Mouse (Mus musculus) limb, embryonic 14.5 days (tissue): ENCODE measurements around the gene Gm3055. TPM values are rescaled to one million over a fixed set of nuclear protein-coding genes. Genes with fewer than 3 reads are reported as not detected.
"Not testable (repeated sequence)": the region's sequence is repeated elsewhere in the genome, so short reads cannot be mapped to it uniquely, and the experiment has no call there.

Source experiments
- ATAC-seq: fragments of 200-750 bp; cut with Nextera tagmentation; 2 replicates; pipeline ENCODE4 v1.8.0; 2017; ENCODE audit warnings: low read depth, moderate number of reproducible peaks, moderate TSS enrichment; ENCODE audit not compliant: low FRiP score
- DNase-seq: peaks from one replicate; pipeline ENCODE4 v3.0.0-alpha.2; 2015; ENCODE audit warnings: low spot score
- H3K27ac ChIP-seq: fragments of 300-500 bp; sonication (generic); replicated peaks from 2 replicates; pipeline ENCODE4 v1.5.1; 2014; ENCODE audit warnings: low read depth, mild to moderate bottlenecking, low read length, moderate library complexity, mixed read lengths
- H3K27me3 ChIP-seq: fragments of 300-500 bp; sonication (generic); 2 replicates; pipeline ENCODE4 v1.6.1; 2014; ENCODE audit warnings: low read length, mixed read lengths; ENCODE audit not compliant: control insufficient read depth, insufficient read depth
- H3K36me3 ChIP-seq: fragments of 300-500 bp; sonication (generic); 2 replicates; pipeline ENCODE4 v1.6.1; 2014; ENCODE audit warnings: mild to moderate bottlenecking, low read length, moderate library complexity, mixed read lengths; ENCODE audit not compliant: control insufficient read depth, insufficient read depth
- H3K4me1 ChIP-seq: fragments of 300-500 bp; sonication (generic); 2 replicates; pipeline ENCODE4 v1.6.1; 2014; ENCODE audit warnings: antibody characterized with exemption, low read length, mixed read lengths; ENCODE audit not compliant: control insufficient read depth, insufficient read depth
- H3K4me2 ChIP-seq: fragments of 300-500 bp; sonication (generic); replicated peaks from 2 replicates; pipeline ENCODE4 v1.6.1; 2014; ENCODE audit warnings: low read depth, mild to moderate bottlenecking, low read length, moderate library complexity; ENCODE audit not compliant: severe bottlenecking
- H3K4me3 ChIP-seq: fragments of 300-500 bp; sonication (generic); replicated peaks from 2 replicates; pipeline ENCODE4 v1.5.1; 2014; ENCODE audit warnings: low read length
- H3K9ac ChIP-seq: fragments of 300-500 bp; sonication (generic); 2 replicates; pipeline ENCODE4 v1.6.1; 2014; ENCODE audit warnings: mild to moderate bottlenecking, low read depth, low read length, moderate library complexity; ENCODE audit not compliant: severe bottlenecking
- H3K9me3 ChIP-seq: fragments of 300-500 bp; sonication (generic); 2 replicates; pipeline ENCODE4 v1.6.1; 2016; ENCODE audit warnings: low read length; ENCODE audit not compliant: control insufficient read depth
- WGBS: fragments of 180-500 bp; shearing (Covaris S2); extraction: QIAGEN DNeasy Blood & Tissue Kit; methylation state at CpG from one replicate; pipeline ENCODE4 v1.1.7; 2014; 5-methylcytosine and 5-hydroxymethylcytosine counted together
- polyA plus RNA-seq, 2 experiments: library from polyadenylated mRNA; depleted of rRNA in 1 of 2; stranded (reverse) in 1 of 2; unstranded in 1 of 2; fragments of >200 nt; fragmentation: Nextera tagmentation in 1 of 2; extraction: Ambion mirVana in 1 of 2; gene quantifications; 2 replicates each; pipeline versions ENCODE4 v1.2.1 to v1.2.3; 2012 to 2014

Gene Gm3055
- polyA plus RNA-seq (2012; rRNA removed) (3.9 and 6.2 TPM in 2 replicates), polyA plus RNA-seq (2014; fragmentation: Nextera tagmentation; extraction: Ambion mirVana) (10.9 and 12.5 TPM in 2 replicates)

DNA sequence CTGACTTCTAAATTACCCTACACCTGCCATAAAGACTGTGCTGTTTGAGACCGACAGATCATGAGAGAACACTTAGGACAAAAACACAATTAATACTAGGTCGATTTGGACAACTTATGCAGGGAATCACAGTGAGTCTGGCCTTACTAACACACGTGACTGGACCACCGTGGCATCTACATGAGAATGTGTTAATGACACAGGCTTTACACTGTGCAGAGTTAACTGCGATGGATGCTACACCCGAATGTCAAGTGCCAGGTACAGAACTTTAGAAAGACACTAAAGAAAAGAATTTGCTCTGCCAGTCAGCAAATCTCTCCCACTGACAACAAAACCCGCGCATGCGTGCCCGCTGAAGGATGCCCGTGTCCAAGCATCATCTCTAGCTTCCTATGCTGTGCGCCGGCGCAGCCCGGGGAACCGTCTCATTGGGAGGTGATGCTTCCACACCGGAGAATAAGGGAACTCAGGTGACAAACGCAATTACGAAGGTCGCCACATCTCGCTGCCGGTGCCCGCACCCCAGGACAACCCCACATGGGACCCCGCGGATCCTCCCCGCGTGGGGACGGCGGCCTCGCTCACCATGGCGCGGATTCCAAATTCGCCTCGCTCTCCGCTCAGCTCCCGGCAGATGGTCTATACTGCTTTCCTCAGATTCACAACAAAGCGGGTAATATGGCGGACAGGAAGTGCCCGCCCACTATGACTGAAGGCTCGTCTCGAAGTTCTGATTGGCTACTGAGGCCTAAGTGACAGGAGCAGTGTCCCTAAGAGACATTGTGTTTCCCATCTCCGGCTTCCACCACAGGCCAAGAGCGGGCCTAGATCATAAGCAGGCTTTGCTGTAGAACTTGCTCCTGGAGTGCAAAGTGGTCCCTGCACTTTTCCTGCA is at the start of gene Gm3055:
TSS of gene Gm3055 (minus strand) at position 656 of the 898 bp plus-strand sequence.
- WGBS: no CpG with 5 or more reads among the region's 43 CpGs
- H3K4me1 ChIP-seq, H3K9ac ChIP-seq, H3K27ac ChIP-seq, DNase-seq, H3K9me3 ChIP-seq, H3K4me3 ChIP-seq, H3K27me3 ChIP-seq, H3K36me3 ChIP-seq, H3K4me2 ChIP-seq: not testable (repeated sequence)
- peak; percentile 97 for ATAC-seq

DNA sequence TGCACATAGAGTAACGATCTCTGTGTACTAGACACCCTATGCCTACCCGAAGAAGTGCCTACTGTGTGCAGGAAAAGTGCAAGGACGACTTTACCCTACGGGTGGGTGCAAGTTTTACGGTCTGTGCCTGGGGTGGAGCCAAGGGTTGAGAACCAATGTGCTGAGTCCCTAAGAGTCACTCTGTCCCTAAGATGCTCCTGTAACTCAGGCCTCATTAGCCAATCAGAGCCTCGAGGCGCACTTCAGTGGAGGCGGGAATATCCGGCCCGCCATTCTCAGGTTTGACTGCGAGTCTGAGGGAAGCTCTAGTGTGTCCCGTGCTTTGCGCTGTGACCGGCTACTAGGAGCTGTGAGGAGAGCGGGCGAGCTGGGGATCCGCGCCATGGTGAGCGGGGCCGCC is 40.9 kb upstream of the Gm3055 start, which contains the start of gene Gm4767:
TSS of gene Gm4767 (plus strand) at position 288 of the 400 bp plus-strand sequence.
- H3K4me3 ChIP-seq, H3K27ac ChIP-seq, H3K9ac ChIP-seq, H3K9me3 ChIP-seq, H3K27me3 ChIP-seq, H3K4me2 ChIP-seq, ATAC-seq, H3K4me1 ChIP-seq, H3K36me3 ChIP-seq: not testable (repeated sequence)
- DNase-seq: peak; percentile 1
- WGBS: 26% methylated on average over 9 of the region's 20 CpGs

DNA sequence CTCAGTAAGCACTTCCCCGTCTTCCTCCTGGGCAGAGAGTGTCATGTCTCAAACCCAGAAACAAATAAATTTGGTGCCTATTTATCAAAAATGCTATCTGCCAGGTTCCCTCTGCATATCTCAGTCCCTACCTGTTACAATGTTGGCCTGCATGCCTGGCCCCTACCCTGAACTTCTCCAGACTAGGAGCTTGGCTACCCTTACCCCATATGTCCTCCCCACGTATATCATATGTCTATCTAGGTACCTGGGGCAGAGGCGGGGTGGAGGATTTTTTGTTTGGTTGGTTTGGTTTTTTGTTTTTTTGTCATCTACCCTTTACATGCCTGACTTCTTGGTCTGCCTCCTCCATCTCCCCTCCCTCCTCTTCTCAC is 430 bp upstream of the Gm3055 start:
- ATAC-seq: peak; percentile 14
- not testable (repeated sequence) for H3K4me1 ChIP-seq, H3K27ac ChIP-seq, H3K27me3 ChIP-seq, DNase-seq, H3K36me3 ChIP-seq, H3K9ac ChIP-seq, H3K4me2 ChIP-seq, H3K4me3 ChIP-seq, H3K9me3 ChIP-seq
- WGBS: no CpG with 5 or more reads among the region's 3 CpGs

DNA sequence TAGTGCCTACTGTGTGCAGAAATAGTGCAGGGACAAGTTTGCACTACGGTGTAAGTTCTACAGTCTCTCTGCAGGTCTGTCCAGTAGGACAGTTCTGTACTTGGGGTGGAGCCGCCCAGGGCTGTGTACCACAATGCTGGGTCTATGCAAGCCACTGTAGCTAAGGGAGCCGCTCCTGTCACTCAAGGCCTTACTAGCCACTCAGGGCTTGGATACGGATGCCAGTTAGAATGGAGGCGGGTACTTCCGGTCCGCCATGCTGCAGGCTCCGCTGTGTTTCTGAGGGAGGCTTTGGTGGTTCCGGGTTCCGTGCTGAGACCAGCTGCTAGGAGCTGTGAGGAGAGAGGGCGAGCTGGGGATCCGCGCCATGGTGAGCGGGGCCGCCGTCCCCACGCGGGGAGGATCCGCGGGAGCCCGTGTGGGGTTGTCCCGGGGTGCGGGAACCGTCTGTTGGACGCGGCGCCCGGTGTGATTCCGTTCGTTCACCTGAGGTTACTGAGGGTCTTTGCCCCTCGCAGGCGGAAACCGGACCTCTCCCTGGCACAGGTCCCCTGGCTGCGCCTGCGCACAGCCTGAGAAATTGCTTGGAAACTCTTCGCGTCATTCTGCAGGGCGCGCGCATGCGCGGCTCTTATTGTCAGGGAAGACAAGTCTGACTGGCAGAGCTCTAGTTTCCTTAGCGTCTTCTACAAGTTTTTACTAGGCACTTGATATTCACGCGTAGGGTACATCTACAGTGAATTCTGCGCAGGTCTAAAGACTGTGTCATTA is 66.2 kb downstream of the Gm3055 start, which contains the start of gene Zfp433:
TSS of gene Zfp433 (plus strand) at position 295 of the 771 bp plus-strand sequence.
- H3K36me3 ChIP-seq, DNase-seq, H3K4me2 ChIP-seq, H3K4me3 ChIP-seq, H3K9me3 ChIP-seq, H3K4me1 ChIP-seq, H3K9ac ChIP-seq, H3K27me3 ChIP-seq, H3K27ac ChIP-seq: not testable (repeated sequence)
- WGBS: no CpG with 5 or more reads among the region's 46 CpGs
- peak; percentile 99 for ATAC-seq

Other genes with a start within 250 kb of the Gm3055 start
- gene Gna15, start 246.9 kb downstream of the Gm3055 start, polyA plus RNA-seq (2012; rRNA removed): 3.7 and 3.8 TPM in 2 replicates
- 3.4 and 3.8 TPM in 2 replicates for gene Gna15, start 246.9 kb downstream of the Gm3055 start, polyA plus RNA-seq (2014; fragmentation: Nextera tagmentation; extraction: Ambion mirVana)
- 97.4 and 116 TPM in 2 replicates for gene Gna11, start 226.0 kb downstream of the Gm3055 start, polyA plus RNA-seq (2012; rRNA removed)
- 89.1 and 91.7 TPM in 2 replicates for gene Gna11, start 226.0 kb downstream of the Gm3055 start, polyA plus RNA-seq (2014; fragmentation: Nextera tagmentation; extraction: Ambion mirVana)
- 472 and 473 TPM in 2 replicates for gene Aes, start 211.7 kb downstream of the Gm3055 start, polyA plus RNA-seq (2012; rRNA removed)
- 380 and 393 TPM in 2 replicates for gene Aes, start 211.7 kb downstream of the Gm3055 start, polyA plus RNA-seq (2014; fragmentation: Nextera tagmentation; extraction: Ambion mirVana)
- gene Tle2, start 196.6 kb downstream of the Gm3055 start, polyA plus RNA-seq (2012; rRNA removed): 250 and 345 TPM in 2 replicates
- 38.1 and 52.2 TPM in 2 replicates for gene Tle2, start 196.6 kb downstream of the Gm3055 start, polyA plus RNA-seq (2014; fragmentation: Nextera tagmentation; extraction: Ambion mirVana)
- 24.2 and 28.0 TPM in 2 replicates for gene Tle6, start 170.1 kb downstream of the Gm3055 start, polyA plus RNA-seq (2012; rRNA removed)
- gene Tle6, start 170.1 kb downstream of the Gm3055 start, polyA plus RNA-seq (2014; fragmentation: Nextera tagmentation; extraction: Ambion mirVana): 9.2 and 16.6 TPM in 2 replicates
- gene BC025920, start 164.9 kb downstream of the Gm3055 start, polyA plus RNA-seq (2012; rRNA removed): 3.8 and 4.0 TPM in 2 replicates
- 0.58 and 0.78 TPM in 2 replicates for gene BC025920, start 164.9 kb downstream of the Gm3055 start, polyA plus RNA-seq (2014; fragmentation: Nextera tagmentation; extraction: Ambion mirVana)
- 70.7 and 92.4 TPM in 2 replicates for gene Sirt6, start 143.4 kb downstream of the Gm3055 start, polyA plus RNA-seq (2012; rRNA removed)
- 39.5 and 40.7 TPM in 2 replicates for gene Sirt6, start 143.4 kb downstream of the Gm3055 start, polyA plus RNA-seq (2014; fragmentation: Nextera tagmentation; extraction: Ambion mirVana)
- gene Ankrd24, start 142.6 kb downstream of the Gm3055 start, polyA plus RNA-seq (2012; rRNA removed): 79.9 and 100 TPM in 2 replicates
- 5.3 and 9.6 TPM in 2 replicates for gene Ankrd24, start 142.6 kb downstream of the Gm3055 start, polyA plus RNA-seq (2014; fragmentation: Nextera tagmentation; extraction: Ambion mirVana)
- gene Gm10778, start 122.1 kb downstream of the Gm3055 start, polyA plus RNA-seq (2012; rRNA removed): 2.1 and 2.8 TPM in 2 replicates
- 3.8 TPM in 2 replicates for gene Gm10778, start 122.1 kb downstream of the Gm3055 start, polyA plus RNA-seq (2014; fragmentation: Nextera tagmentation; extraction: Ambion mirVana)
- gene Zfp433, start 66.3 kb downstream of the Gm3055 start, polyA plus RNA-seq (2012; rRNA removed): 4.9 and 6.6 TPM in 2 replicates
- 15.0 and 18.0 TPM in 2 replicates for gene Zfp433, start 66.3 kb downstream of the Gm3055 start, polyA plus RNA-seq (2014; fragmentation: Nextera tagmentation; extraction: Ambion mirVana)
- gene Gm4767, start 41.0 kb upstream of the Gm3055 start, polyA plus RNA-seq (2012; rRNA removed): 0.49 and 0.97 TPM in 2 replicates
- 2.5 and 3.0 TPM in 2 replicates for gene Gm4767, start 41.0 kb upstream of the Gm3055 start, polyA plus RNA-seq (2014; fragmentation: Nextera tagmentation; extraction: Ambion mirVana)
- gene Gm32687, start 92.8 kb upstream of the Gm3055 start, polyA plus RNA-seq (2012; rRNA removed): 4.0 and 6.3 TPM in 2 replicates
- gene Gm32687, start 92.8 kb upstream of the Gm3055 start, polyA plus RNA-seq (2014; fragmentation: Nextera tagmentation; extraction: Ambion mirVana): 8.9 and 12.7 TPM in 2 replicates
- 1.4 and 2.4 TPM in 2 replicates for gene Zfp781, start 159.3 kb upstream of the Gm3055 start, polyA plus RNA-seq (2012; rRNA removed)
- 4.5 TPM in 2 replicates for gene Zfp781, start 159.3 kb upstream of the Gm3055 start, polyA plus RNA-seq (2014; fragmentation: Nextera tagmentation; extraction: Ambion mirVana)